Mouse (Mus musculus): ENCODE results near the gene Dhodh. TPM values are rescaled to one million over a fixed set of nuclear protein-coding genes. Genes with fewer than 3 reads are reported as not detected.

Dhodh gene
- polyA plus RNA-seq, 1 experiment from 2014 or later = 33.7 TPM

Other genes starting within 250 kb of the Dhodh start
- gene Pmfbp1, start 114.6 kb downstream of the Dhodh start, polyA plus RNA-seq (2015; fragmentation: Nextera tagmentation; extraction: Ambion mirVana) = 0.32 and 0.44 TPM in 2 replicates
- 23.3 and 26.0 TPM in 2 replicates for gene Dhx38, start 42.8 kb downstream of the Dhodh start, polyA plus RNA-seq (2015; fragmentation: Nextera tagmentation; extraction: Ambion mirVana)
- gene Txnl4b, start 42.8 kb downstream of the Dhodh start, polyA plus RNA-seq (2015; fragmentation: Nextera tagmentation; extraction: Ambion mirVana) = 28.1 and 29.8 TPM in 2 replicates
- 0.53 TPM in 1 of 2 replicates, not detected in the other for gene Hp, start 29.5 kb downstream of the Dhodh start, polyA plus RNA-seq (2015; fragmentation: Nextera tagmentation; extraction: Ambion mirVana)
- 0.09 and 0.12 TPM in 2 replicates for gene Pkd1l3, start 5.8 kb upstream of the Dhodh start, polyA plus RNA-seq (2015; fragmentation: Nextera tagmentation; extraction: Ambion mirVana)
- 165 and 177 TPM in 2 replicates for gene Ist1, start 84.6 kb upstream of the Dhodh start, polyA plus RNA-seq (2015; fragmentation: Nextera tagmentation; extraction: Ambion mirVana)
- 71.3 and 73.1 TPM in 2 replicates for gene Zfp821, start 96.9 kb upstream of the Dhodh start, polyA plus RNA-seq (2015; fragmentation: Nextera tagmentation; extraction: Ambion mirVana)
- gene Atxn1l, start 129.1 kb upstream of the Dhodh start, polyA plus RNA-seq (2015; fragmentation: Nextera tagmentation; extraction: Ambion mirVana) = 4.0 and 4.6 TPM in 2 replicates
- 45.7 and 50.6 TPM in 2 replicates for gene Ap1g1, start 169.9 kb upstream of the Dhodh start, polyA plus RNA-seq (2015; fragmentation: Nextera tagmentation; extraction: Ambion mirVana)